Mouse (Mus musculus) heart, postnatal 0 days (tissue): ENCODE data around the gene Abhd14b.

Experiments
- CTCF ChIP-seq: IDR thresholded peaks from 2 replicates; pipeline ENCODE4 v1.5.1; 2016; ENCODE audit warnings: antibody characterized with exemption, control low read depth, low read depth
- EP300 ChIP-seq: IDR thresholded peaks from 2 replicates; pipeline ENCODE4 v1.6.1; 2016; ENCODE audit warnings: antibody characterized with exemption, low read depth

GRCm38 (mm10) chr9:106411091-106411594 lies 36.1 kb upstream of the Abhd14b start:
- no peak for TF ChIP-seq CTCF
- TF ChIP-seq EP300 = no peak
